Mouse (Mus musculus) neural tube, embryonic 13.5 days (tissue): Measurements from ENCODE around the gene Usp3. TPM values are rescaled to one million over a fixed set of nuclear protein-coding genes. Genes with fewer than 3 reads are reported as not detected.

Experiments used
- ATAC-seq: fragments of 200-750 bp; cut with Nextera tagmentation; 2 replicates; pipeline ENCODE4 v1.8.0; 2017; ENCODE audit warnings: low read depth, mild to moderate bottlenecking, moderate TSS enrichment, moderate library complexity
- H3K27ac ChIP-seq: fragments of 300-500 bp; sonication (generic); replicated peaks from 2 replicates; pipeline ENCODE4 v1.5.1; 2015; ENCODE audit warnings: moderate library complexity, mild to moderate bottlenecking, inconsistent platforms
- H3K27me3 ChIP-seq: fragments of 300-500 bp; sonication (generic); 2 replicates; pipeline ENCODE4 v1.6.1; 2015; ENCODE audit warnings: mild to moderate bottlenecking, inconsistent platforms
- H3K36me3 ChIP-seq: fragments of 300-500 bp; sonication (generic); 2 replicates; pipeline ENCODE4 v1.6.1; 2015; ENCODE audit warnings: mild to moderate bottlenecking, inconsistent platforms
- H3K4me1 ChIP-seq: fragments of 300-500 bp; sonication (generic); replicated peaks from 2 replicates; pipeline ENCODE4 v1.6.1; 2015; ENCODE audit warnings: inconsistent platforms
- H3K4me2 ChIP-seq: fragments of 300-500 bp; sonication (generic); 2 replicates; pipeline ENCODE4 v1.6.1; 2015; ENCODE audit warnings: inconsistent platforms, mild to moderate bottlenecking, moderate library complexity
- H3K4me3 ChIP-seq: fragments of 300-500 bp; sonication (generic); 2 replicates; pipeline ENCODE4 v1.5.1; 2015; ENCODE audit warnings: mild to moderate bottlenecking, inconsistent platforms
- H3K9ac ChIP-seq: fragments of 300-500 bp; sonication (generic); 2 replicates; pipeline ENCODE4 v1.6.1; 2015; ENCODE audit warnings: moderate library complexity, mild to moderate bottlenecking, inconsistent platforms
- H3K9me3 ChIP-seq: fragments of 300-500 bp; sonication (generic); 2 replicates; pipeline ENCODE4 v1.6.1; 2016; ENCODE audit warnings: inconsistent platforms
- WGBS: fragments of 180-500 bp; shearing (Covaris S2); methylation state at CpG from one replicate; pipeline ENCODE4 v1.1.7; 2015; 5-methylcytosine and 5-hydroxymethylcytosine counted together
- polyA plus RNA-seq: library from polyadenylated mRNA; unstranded; fragments of >200 nt; fragmentation: Nextera tagmentation; extraction: Ambion mirVana; gene quantifications from 2 replicates; pipeline ENCODE4 v1.2.1, GENCODE M21; 2015

Usp3 gene
- polyA plus RNA-seq, 1 experiment from 2014 or later: 74.7 TPM

- 83% methylated on average over 2 of the region's 2 CpGs for WGBS
Observed at GRCm38 (mm10) chr9:66600551-66600950, 7.6 kb upstream of the Usp3 start.

GRCm38 (mm10) chr9:66599577-66599976, 6.6 kb upstream of the Usp3 start:
- Histone ChIP-seq H3K4me2 (no peak overlapping the region), H3K4me3 (no peak overlapping the region), H3K27me3 (0 out of 2 replicates have a peak, but pooled peaks cover 3% of the 10 kb centered on the region), H3K27ac (no peak overlapping the region), H3K4me1 (peaks cover 26% of the 10 kb centered on the region), H3K9me3 (no peaks in the 10 kb centered on the region), H3K36me3 (no peaks in the 10 kb centered on the region), H3K9ac (no peak overlapping the region)
- 8% methylated on average over 4 of the region's 4 CpGs for WGBS
- no peak for ATAC-seq

More at GRCm38 (mm10) chr9:66600551-66600950, 7.6 kb upstream of the Usp3 start:
- H3K9me3 ChIP-seq: no peaks in the 10 kb centered on the region
- ATAC-seq: no peak
- H3K27ac ChIP-seq: no peak overlapping the region
- H3K4me3 ChIP-seq: no peak overlapping the region
- H3K4me1 ChIP-seq: peaks cover 24% of the 10 kb centered on the region
- H3K9ac ChIP-seq: no peak overlapping the region
- no peaks in the 10 kb centered on the region for H3K27me3 ChIP-seq
- no peak overlapping the region for H3K4me2 ChIP-seq
- H3K36me3 ChIP-seq: no peaks in the 10 kb centered on the region

GRCm38 (mm10) chr9:66598636-66599035, 5.7 kb upstream of the Usp3 start:
- 64% methylated on average over 5 of the region's 5 CpGs for WGBS
- Histone ChIP-seq H3K4me2 (no peak overlapping the region), H3K36me3 (no peaks in the 10 kb centered on the region), H3K9ac (no peak overlapping the region), H3K4me1 (peaks cover 33% of the 10 kb centered on the region), H3K4me3 (no peak overlapping the region), H3K27ac (no peak overlapping the region), H3K9me3 (no peaks in the 10 kb centered on the region), H3K27me3 (0 out of 2 replicates have a peak, but pooled peaks cover 7% of the 10 kb centered on the region)
- ATAC-seq: no peak

- no peaks in the 10 kb centered on the region for H3K36me3 ChIP-seq
- no peak overlapping the region for H3K4me3 ChIP-seq
- H3K27me3 ChIP-seq: 0 out of 2 replicates have a peak, but pooled peaks cover 7% of the 10 kb centered on the region
- ATAC-seq: no peak
- 35% methylated on average over 7 of the region's 7 CpGs for WGBS
- no peak overlapping the region for H3K27ac ChIP-seq
- H3K9me3 ChIP-seq: no peaks in the 10 kb centered on the region
- H3K4me1 ChIP-seq: peaks cover 38% of the 10 kb centered on the region
- H3K9ac ChIP-seq: no peak overlapping the region
- no peak overlapping the region for H3K4me2 ChIP-seq
Observed at GRCm38 (mm10) chr9:66597480-66598215, 4.7 kb upstream of the Usp3 start.

- no peak overlapping the region for H3K4me2 ChIP-seq
- H3K36me3 ChIP-seq: no peaks in the 10 kb centered on the region
- H3K27me3 ChIP-seq: 0 out of 2 replicates have a peak, but pooled peaks cover 7% of the 10 kb centered on the region
- no peaks in the 10 kb centered on the region for H3K9me3 ChIP-seq
- no peak overlapping the region for H3K4me3 ChIP-seq
- WGBS: 20% methylated on average over 6 of the region's 6 CpGs
- no peak overlapping the region for H3K27ac ChIP-seq
- H3K4me1 ChIP-seq: peaks cover 38% of the 10 kb centered on the region
- no peak for ATAC-seq
- no peak overlapping the region for H3K9ac ChIP-seq
Observed at GRCm38 (mm10) chr9:66597076-66597475, 4.1 kb upstream of the Usp3 start.

GRCm38 (mm10) chr9:66595722-66596675, 3.1 kb upstream of the Usp3 start:
- Histone ChIP-seq H3K27ac (no peak overlapping the region), H3K9me3 (no peaks in the 10 kb centered on the region), H3K4me3 (no peak overlapping the region), H3K9ac (no peak overlapping the region), H3K27me3 (0 out of 2 replicates have a peak, but pooled peaks cover 7% of the 10 kb centered on the region), H3K4me2 (no peak overlapping the region), H3K36me3 (no peaks in the 10 kb centered on the region), H3K4me1 (peaks cover 43% of the 10 kb centered on the region)
- WGBS: 55% methylated on average over 5 of the region's 5 CpGs
- no peak for ATAC-seq

GRCm38 (mm10) chr9:66594061-66594460, 1.1 kb upstream of the Usp3 start:
- Histone ChIP-seq H3K4me3 (no peak overlapping the region), H3K36me3 (no peaks in the 10 kb centered on the region), H3K27ac (peak overlapping the region; percentile 65; the same call in 1 of the 2 replicates), H3K27me3 (0 out of 2 replicates have a peak, but pooled peaks cover 7% of the 10 kb centered on the region), H3K4me2 (peak overlapping the region; percentile 70), H3K4me1 (peaks cover 55% of the 10 kb centered on the region), H3K9me3 (no peaks in the 10 kb centered on the region), H3K9ac (no peak overlapping the region)
- no peak for ATAC-seq
- WGBS: 55% methylated on average over 3 of the region's 3 CpGs

GRCm38 (mm10) chr9:66593613-66593969, 649 bp upstream of the Usp3 start:
- H3K4me1 ChIP-seq: peaks cover 60% of the 10 kb centered on the region
- H3K9me3 ChIP-seq: no peaks in the 10 kb centered on the region
- peak overlapping the region; percentile 61 for H3K9ac ChIP-seq
- WGBS: 8% methylated on average over 12 of the region's 12 CpGs
- H3K27me3 ChIP-seq: 0 out of 2 replicates have a peak, but pooled peaks cover 7% of the 10 kb centered on the region
- ATAC-seq: no peak; the same call in 1 of the 2 replicates
- H3K36me3 ChIP-seq: no peaks in the 10 kb centered on the region
- peak overlapping the region; percentile 91 for H3K4me3 ChIP-seq
- peak overlapping the region; percentile 70 for H3K4me2 ChIP-seq
- H3K27ac ChIP-seq: peak overlapping the region; percentile 65

- H3K4me2 ChIP-seq: peak overlapping the region; percentile 70
- H3K4me3 ChIP-seq: peak overlapping the region; percentile 91
- H3K36me3 ChIP-seq: no peaks in the 10 kb centered on the region
- H3K9ac ChIP-seq: peak overlapping the region; percentile 99
- H3K27me3 ChIP-seq: 0 out of 2 replicates have a peak, but pooled peaks cover 7% of the 10 kb centered on the region
- peak overlapping the region; percentile 98 for H3K27ac ChIP-seq
- peak; percentile 58 for ATAC-seq
- under 1% methylated on average over 61 of the region's 83 CpGs for WGBS
- H3K9me3 ChIP-seq: no peaks in the 10 kb centered on the region
- peaks cover 66% of the 10 kb centered on the region for H3K4me1 ChIP-seq
Observed at GRCm38 (mm10) chr9:66591851-66592645, 894 bp downstream of the Usp3 start.

GRCm38 (mm10) chr9:66590051-66590450, 2.9 kb downstream of the Usp3 start:
- H3K36me3 ChIP-seq: no peaks in the 10 kb centered on the region
- peak overlapping the region; percentile 70 for H3K4me2 ChIP-seq
- H3K4me1 ChIP-seq: peaks cover 54% of the 10 kb centered on the region
- no peak overlapping the region for H3K27ac ChIP-seq
- H3K4me3 ChIP-seq: no peak overlapping the region
- no peaks in the 10 kb centered on the region for H3K9me3 ChIP-seq
- H3K9ac ChIP-seq: peak overlapping the region; percentile 41; the same call in 1 of the 2 replicates
- 65% methylated on average over 2 of the region's 2 CpGs for WGBS
- H3K27me3 ChIP-seq: 0 out of 2 replicates have a peak, but pooled peaks cover 7% of the 10 kb centered on the region
- no peak for ATAC-seq

GRCm38 (mm10) chr9:66587016-66587415, 5.9 kb downstream of the Usp3 start:
- no peaks in the 10 kb centered on the region for H3K27me3 ChIP-seq
- 95% methylated on average over 1 of the region's 1 CpGs for WGBS
- H3K9me3 ChIP-seq: no peaks in the 10 kb centered on the region
- H3K4me1 ChIP-seq: peaks cover 43% of the 10 kb centered on the region
- H3K9ac ChIP-seq: no peak overlapping the region
- H3K4me3 ChIP-seq: no peak overlapping the region
- ATAC-seq: no peak
- H3K27ac ChIP-seq: no peak overlapping the region
- no peak overlapping the region for H3K4me2 ChIP-seq
- H3K36me3 ChIP-seq: no peaks in the 10 kb centered on the region
